Mouse (Mus musculus): ENCODE results near the gene Ccdc106. TPM values are rescaled to one million over a fixed set of nuclear protein-coding genes. Genes with fewer than 3 reads are reported as not detected.

Ccdc106 gene
- polyA plus RNA-seq, 1 experiment from 2014 or later = 17.0 TPM

DNA sequence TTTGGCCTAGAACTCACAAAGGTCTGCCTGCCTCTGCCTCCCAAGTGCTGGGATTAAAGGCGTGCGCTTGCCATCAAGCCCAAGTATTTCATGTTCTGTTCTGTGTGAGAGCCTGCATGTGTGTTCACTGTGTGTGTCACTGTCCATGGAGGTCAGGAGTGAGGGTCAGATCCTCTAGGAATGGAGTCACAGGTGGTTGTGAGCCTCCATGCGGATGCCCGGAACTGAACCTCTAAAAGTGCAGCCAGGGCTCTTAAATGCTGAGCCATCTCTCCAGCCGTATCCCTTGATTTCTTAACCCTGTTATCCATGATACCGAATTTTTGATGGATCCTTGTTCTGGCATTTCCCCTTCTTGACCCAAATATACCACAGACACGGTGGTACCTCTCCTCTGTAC, 16.7 kb downstream of the Ccdc106 start:
- no peak for ATAC-seq
- Histone ChIP-seq H3K9ac (no peak overlapping the region), H3K27ac (no peak overlapping the region), H3K4me1 (peaks cover 9% of the 10 kb centered on the region; the same call in 1 of the 2 replicates), H3K4me3 (no peak overlapping the region), H3K4me2 (0 out of 2 replicates have a peak overlapping the region, but pooled peaks have one; percentile 59), H3K27me3 (no peaks in the 10 kb centered on the region), H3K36me3 (ENCODE audit: poor library complexity, severe bottlenecking) (peaks cover 48% of the 10 kb centered on the region), H3K9me3 (replicated peaks) (no peaks in the 10 kb centered on the region)
- 91% methylated on average over 7 of the region's 7 CpGs for WGBS

DNA sequence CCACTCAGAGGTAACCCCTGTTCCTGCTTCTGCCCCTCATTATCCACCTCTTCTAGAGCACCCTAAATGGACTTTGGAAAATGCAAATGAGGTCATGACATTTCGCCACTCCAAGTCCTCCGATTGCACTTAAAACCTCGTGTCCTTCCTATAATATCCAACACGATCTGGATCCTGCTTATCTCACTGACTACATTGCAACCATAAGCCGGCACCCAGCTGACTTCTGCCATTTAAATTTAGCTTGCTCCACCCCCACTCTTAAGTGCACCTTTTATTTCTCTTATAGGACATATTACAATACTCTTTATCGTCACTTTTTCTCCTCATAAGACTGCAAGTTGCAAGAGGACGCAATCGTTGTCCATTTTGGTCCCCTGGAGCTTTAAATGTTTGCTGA, 17.1 kb downstream of the Ccdc106 start:
- Histone ChIP-seq H3K9ac (no peak overlapping the region), H3K4me2 (peak overlapping the region; percentile 59), H3K9me3 (replicated peaks) (no peaks in the 10 kb centered on the region), H3K27me3 (no peaks in the 10 kb centered on the region), H3K4me3 (peak overlapping the region; percentile 64), H3K27ac (peak overlapping the region; percentile 88), H3K4me1 (peaks cover 9% of the 10 kb centered on the region; the same call in 1 of the 2 replicates), H3K36me3 (ENCODE audit: poor library complexity, severe bottlenecking) (peaks cover 44% of the 10 kb centered on the region)
- WGBS = 89% methylated on average over 8 of the region's 8 CpGs
- ATAC-seq = no peak

DNA sequence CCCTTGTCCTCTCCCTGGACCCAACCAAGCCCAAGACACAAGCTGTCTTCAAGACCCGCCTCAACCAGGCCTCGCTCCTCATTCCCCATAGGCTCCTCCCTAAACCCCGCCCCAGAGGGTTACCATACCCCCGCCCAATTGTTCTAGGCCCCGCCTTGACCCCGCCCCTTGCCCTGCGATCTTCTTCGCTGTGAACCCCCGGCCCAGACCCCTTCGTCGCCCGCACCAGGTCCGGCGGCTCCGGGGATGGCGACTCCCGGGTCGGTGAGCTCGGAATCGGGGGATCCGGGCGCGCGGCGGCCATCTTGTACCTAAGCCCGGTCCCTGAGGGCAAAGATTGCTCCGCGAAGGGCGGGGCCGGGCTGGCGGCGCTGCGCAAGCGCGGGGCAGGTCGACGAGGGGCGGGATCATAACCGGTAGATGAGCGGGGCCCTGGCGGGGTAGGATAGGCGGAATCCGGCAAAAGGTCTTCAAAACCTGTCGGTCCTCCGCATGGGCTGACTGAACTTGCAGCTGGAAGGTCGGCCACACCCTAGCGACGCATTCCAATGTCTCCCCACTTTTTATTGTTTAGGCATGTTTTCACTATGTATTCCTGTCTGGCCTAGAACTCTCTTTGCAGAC, 17.9 kb downstream of the Ccdc106 start, which contains the start of gene Zfp784:
Zfp784 (minus strand) TSS at position 338 of the 624 bp plus-strand sequence.
- H3K4me1 ChIP-seq = peaks cover 9% of the 10 kb centered on the region; the same call in 1 of the 2 replicates
- whole genome bisulfite sequencing = under 1% methylated on average over 48 of the region's 48 CpGs
- no peaks in the 10 kb centered on the region for H3K9me3 ChIP-seq (replicated peaks)
- peak within 1 kb of the TSS; percentile 88 for H3K27ac ChIP-seq
- peak within 1 kb of the TSS; percentile 72 for H3K9ac ChIP-seq
- peaks cover 36% of the 10 kb centered on the region for H3K36me3 ChIP-seq (ENCODE audit: poor library complexity, severe bottlenecking)
- peak; percentile 97 for ATAC-seq
- peak within 1 kb of the TSS; percentile 64 for H3K4me3 ChIP-seq
- peak within 1 kb of the TSS; percentile 59 for H3K4me2 ChIP-seq
- H3K27me3 ChIP-seq = no peaks in the 10 kb centered on the region

DNA sequence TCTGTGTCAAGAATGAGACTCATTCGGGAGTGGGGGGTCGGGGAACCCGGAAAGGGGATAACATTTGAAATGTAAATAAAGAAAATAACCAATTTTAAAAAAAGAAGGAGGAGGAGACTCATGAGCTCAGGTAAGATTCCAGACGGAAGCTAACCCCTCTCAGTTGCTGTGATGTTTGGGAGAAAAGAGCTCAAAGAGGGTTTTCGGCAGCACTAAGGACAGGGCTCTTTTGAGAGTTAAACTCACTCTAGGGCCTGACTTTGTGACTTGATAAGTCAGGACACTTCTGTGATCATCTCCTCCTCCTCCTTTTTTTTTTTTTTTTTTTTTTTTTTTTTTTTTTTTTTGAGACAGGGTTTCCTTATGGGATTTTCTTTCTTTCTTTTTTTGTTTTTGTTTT, 18.6 kb downstream of the Ccdc106 start:
- H3K9me3 ChIP-seq (replicated peaks) = no peaks in the 10 kb centered on the region
- peak overlapping the region; percentile 64 for H3K4me3 ChIP-seq
- H3K27me3 ChIP-seq = no peaks in the 10 kb centered on the region
- H3K36me3 ChIP-seq (ENCODE audit: poor library complexity, severe bottlenecking) = peaks cover 29% of the 10 kb centered on the region
- ATAC-seq = no peak
- WGBS = 25% methylated on average over 5 of the region's 5 CpGs
- peak overlapping the region; percentile 59 for H3K4me2 ChIP-seq
- no peak overlapping the region for H3K9ac ChIP-seq
- peaks cover 9% of the 10 kb centered on the region; the same call in 1 of the 2 replicates for H3K4me1 ChIP-seq
- H3K27ac ChIP-seq = peak overlapping the region; percentile 88; the same call in 1 of the 2 replicates

DNA sequence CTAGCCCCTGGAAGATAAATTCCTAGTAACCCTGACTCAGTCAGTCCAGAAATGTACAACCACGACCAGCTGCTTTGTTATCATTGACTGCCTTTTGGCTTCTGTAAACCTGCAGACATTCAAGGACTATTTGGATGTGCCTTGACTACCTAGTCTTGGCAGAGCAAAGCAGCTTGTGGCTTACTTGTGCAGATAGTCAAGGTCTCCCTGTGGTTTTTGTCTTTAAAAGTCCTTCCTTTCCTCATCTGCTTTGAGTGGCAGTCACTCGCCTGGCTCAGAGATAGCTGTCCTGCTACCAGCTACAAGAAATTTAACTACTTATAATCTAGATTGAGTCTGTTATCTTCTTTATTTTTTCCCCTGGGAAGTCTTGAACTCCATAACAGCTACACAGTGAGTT, 24.6 kb downstream of the Ccdc106 start:
- Histone ChIP-seq H3K4me2 (no peak overlapping the region), H3K36me3 (ENCODE audit: poor library complexity, severe bottlenecking) (peaks cover 4% of the 10 kb centered on the region; the same call in 1 of the 2 replicates), H3K4me3 (no peak overlapping the region), H3K27ac (no peak overlapping the region), H3K9ac (no peak overlapping the region), H3K27me3 (no peaks in the 10 kb centered on the region), H3K4me1 (no peaks in the 10 kb centered on the region), H3K9me3 (replicated peaks) (no peaks in the 10 kb centered on the region)
- no peak for ATAC-seq
- 85% methylated on average over 2 of the region's 2 CpGs for WGBS

DNA sequence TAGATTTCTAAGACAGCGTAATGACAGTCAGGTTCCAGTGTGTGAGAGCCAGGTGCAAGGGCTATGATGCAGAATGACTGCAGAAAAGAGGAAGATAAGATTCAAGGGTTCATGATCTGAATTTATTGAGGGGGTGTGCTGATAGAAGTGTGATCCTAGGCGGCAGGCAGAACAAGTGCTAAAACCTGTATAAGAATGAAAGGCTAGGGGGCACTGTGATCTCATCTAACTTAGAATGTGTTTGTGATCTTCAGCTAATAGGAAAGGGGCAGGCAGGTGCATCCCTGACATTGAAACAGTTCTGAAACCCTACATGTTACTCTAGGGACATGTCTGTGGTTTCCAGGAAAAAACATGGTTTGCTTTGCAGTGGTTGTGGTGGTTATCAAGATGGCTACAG, 25.8 kb downstream of the Ccdc106 start:
- Histone ChIP-seq H3K9ac (no peak overlapping the region), H3K27ac (no peak overlapping the region), H3K36me3 (ENCODE audit: poor library complexity, severe bottlenecking) (peaks cover 3% of the 10 kb centered on the region; the same call in 1 of the 2 replicates), H3K4me2 (no peak overlapping the region), H3K27me3 (no peaks in the 10 kb centered on the region), H3K9me3 (replicated peaks) (no peaks in the 10 kb centered on the region), H3K4me3 (no peak overlapping the region), H3K4me1 (peaks cover 8% of the 10 kb centered on the region)
- 74% methylated on average over 2 of the region's 2 CpGs for WGBS
- ATAC-seq = no peak

DNA sequence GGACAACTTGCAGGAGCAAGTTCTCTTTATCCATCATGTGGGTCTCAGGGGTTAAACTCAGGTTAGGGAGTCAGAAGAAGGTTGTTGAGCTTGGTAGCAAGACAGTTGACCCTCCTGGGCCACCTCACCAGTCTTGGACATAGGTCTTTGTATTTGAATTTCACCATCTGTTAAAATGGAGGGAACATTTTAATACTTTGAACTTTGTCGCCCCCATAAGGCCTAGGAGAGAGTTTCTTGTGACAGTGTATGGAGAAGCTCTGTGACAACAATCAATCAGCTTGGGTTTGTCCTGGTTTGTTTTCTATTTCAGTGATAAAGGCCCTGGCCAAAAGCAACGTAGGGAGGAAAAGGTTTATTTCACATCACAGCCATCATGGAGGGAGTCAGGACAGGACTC, 27.0 kb downstream of the Ccdc106 start:
- no peak overlapping the region for H3K4me2 ChIP-seq
- no peak for ATAC-seq
- H3K27ac ChIP-seq = no peak overlapping the region
- H3K9me3 ChIP-seq (replicated peaks) = no peaks in the 10 kb centered on the region
- H3K27me3 ChIP-seq = peaks cover 4% of the 10 kb centered on the region; the same call in 1 of the 2 replicates
- WGBS = 40% methylated on average over 2 of the region's 2 CpGs
- peaks cover 14% of the 10 kb centered on the region for H3K4me1 ChIP-seq
- H3K36me3 ChIP-seq (ENCODE audit: poor library complexity, severe bottlenecking) = no peaks in the 10 kb centered on the region
- H3K9ac ChIP-seq = no peak overlapping the region
- no peak overlapping the region for H3K4me3 ChIP-seq

DNA sequence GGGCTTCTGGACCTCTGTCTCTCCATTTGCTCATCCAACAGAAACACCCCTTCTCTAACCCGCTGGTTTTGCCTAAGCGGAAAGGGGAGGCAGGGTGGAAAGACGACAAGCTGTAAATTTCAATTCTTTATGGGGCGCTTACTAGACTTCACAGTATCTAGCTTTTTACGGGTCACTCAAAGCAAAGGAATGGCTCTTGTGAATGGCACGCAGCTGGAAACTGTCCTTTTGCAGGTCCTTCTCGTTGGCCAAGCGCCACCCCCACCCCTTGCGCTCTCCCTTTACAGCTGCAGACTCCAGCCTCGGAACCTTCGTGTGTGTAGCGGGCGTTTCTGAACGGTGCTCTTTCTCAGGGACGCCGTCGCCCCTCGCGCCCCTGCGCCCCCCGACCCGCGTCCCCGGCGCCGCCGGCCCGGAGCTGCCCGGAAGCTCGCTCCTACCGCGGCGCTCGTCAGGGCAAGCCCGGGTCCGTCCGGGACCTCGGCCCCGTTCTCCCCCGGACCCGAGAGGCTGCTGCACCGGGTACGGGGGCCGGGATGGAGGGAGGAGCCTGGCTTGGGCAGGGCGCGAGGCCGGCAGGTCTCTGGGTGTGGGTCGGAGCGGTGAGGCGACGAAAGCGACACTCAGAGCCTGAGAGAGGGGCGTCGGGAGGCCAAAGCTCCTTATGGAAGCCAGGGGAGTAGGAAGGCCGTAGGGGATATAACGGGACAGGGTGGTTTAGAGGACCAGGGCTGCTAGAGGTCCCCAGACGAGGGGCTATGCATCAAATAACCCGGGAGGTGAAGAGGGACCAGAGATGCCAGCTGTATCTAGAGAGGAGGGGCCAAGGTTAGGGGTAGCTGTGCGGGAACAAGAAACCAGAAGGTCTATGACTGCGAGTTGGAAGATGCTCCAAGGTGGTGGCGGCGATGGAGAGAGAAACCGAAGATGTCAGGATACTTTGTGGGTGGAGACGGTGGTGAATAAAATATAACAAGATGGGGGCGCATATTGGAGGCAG, 31.1 kb downstream of the Ccdc106 start, which contains the start of gene Zfp580:
Zfp580 (plus strand) TSS at position 346 of the 1,000 bp plus-strand sequence.
- H3K9ac ChIP-seq = peak within 1 kb of the TSS; percentile 85
- H3K27me3 ChIP-seq = peaks cover 46% of the 10 kb centered on the region
- no peaks in the 10 kb centered on the region for H3K36me3 ChIP-seq (ENCODE audit: poor library complexity, severe bottlenecking)
- peak within 1 kb of the TSS; percentile 77 for H3K27ac ChIP-seq
- peak; percentile 84 for ATAC-seq
- H3K4me3 ChIP-seq = peak within 1 kb of the TSS; percentile 82
- peaks cover 40% of the 10 kb centered on the region for H3K4me1 ChIP-seq
- H3K9me3 ChIP-seq (replicated peaks) = no peaks in the 10 kb centered on the region
- peak within 1 kb of the TSS; percentile 90 for H3K4me2 ChIP-seq
- under 1% methylated on average over 64 of the region's 65 CpGs for WGBS

DNA sequence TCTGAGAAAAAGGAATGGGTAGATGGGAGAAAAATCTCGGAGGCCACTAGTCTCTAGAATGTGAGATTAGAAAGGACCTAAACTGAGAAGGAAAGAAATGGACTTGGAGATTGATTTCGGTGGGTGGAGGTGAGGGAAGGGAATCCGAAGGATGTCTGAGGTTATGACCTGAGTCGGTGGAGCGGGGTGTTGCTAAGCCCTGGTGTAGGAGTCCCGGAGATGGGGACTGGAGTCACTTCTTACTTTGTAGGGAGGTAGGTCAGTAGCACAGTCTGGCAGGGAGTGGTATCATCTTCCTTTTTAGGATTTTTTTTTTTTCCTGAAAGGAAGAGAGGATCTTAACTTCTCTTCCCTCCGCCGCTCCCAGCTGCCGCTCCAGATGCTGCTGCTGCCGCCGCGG, 32.1 kb downstream of the Ccdc106 start:
- no peaks in the 10 kb centered on the region for H3K9me3 ChIP-seq (replicated peaks)
- peaks cover 49% of the 10 kb centered on the region for H3K4me1 ChIP-seq
- H3K4me2 ChIP-seq = peak overlapping the region; percentile 90
- peaks cover 56% of the 10 kb centered on the region for H3K27me3 ChIP-seq
- H3K4me3 ChIP-seq = peak overlapping the region; percentile 82
- peak overlapping the region; percentile 85 for H3K9ac ChIP-seq
- WGBS = 3% methylated on average over 7 of the region's 12 CpGs
- H3K36me3 ChIP-seq (ENCODE audit: poor library complexity, severe bottlenecking) = no peaks in the 10 kb centered on the region
- H3K27ac ChIP-seq = peak overlapping the region; percentile 77; the same call in 1 of the 2 replicates
- ATAC-seq = no peak

DNA sequence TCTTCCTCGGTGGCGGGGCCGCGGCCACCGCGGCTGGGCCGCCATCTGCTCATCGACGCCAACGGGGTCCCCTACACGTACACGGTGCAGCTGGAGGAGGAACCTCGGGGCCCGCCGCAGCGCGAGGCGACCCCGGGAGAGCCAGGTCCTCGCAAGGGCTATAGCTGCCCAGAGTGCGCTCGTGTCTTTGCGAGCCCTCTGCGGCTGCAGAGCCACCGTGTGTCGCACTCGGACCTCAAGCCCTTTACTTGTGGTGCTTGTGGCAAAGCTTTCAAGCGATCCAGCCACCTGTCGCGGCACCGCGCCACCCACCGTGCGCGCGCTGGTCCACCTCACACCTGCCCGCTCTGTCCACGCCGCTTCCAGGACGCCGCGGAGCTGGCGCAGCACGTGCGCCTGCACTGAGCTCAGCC, 32.6 kb downstream of the Ccdc106 start:
- H3K4me2 ChIP-seq = peak overlapping the region; percentile 90
- H3K27ac ChIP-seq = no peak overlapping the region
- peak overlapping the region; percentile 85 for H3K9ac ChIP-seq
- H3K4me1 ChIP-seq = peaks cover 54% of the 10 kb centered on the region
- peaks cover 61% of the 10 kb centered on the region for H3K27me3 ChIP-seq
- WGBS = 4% methylated on average over 45 of the region's 45 CpGs
- no peak for ATAC-seq
- H3K36me3 ChIP-seq (ENCODE audit: poor library complexity, severe bottlenecking) = no peaks in the 10 kb centered on the region
- H3K9me3 ChIP-seq (replicated peaks) = no peaks in the 10 kb centered on the region
- peak overlapping the region; percentile 82 for H3K4me3 ChIP-seq

DNA sequence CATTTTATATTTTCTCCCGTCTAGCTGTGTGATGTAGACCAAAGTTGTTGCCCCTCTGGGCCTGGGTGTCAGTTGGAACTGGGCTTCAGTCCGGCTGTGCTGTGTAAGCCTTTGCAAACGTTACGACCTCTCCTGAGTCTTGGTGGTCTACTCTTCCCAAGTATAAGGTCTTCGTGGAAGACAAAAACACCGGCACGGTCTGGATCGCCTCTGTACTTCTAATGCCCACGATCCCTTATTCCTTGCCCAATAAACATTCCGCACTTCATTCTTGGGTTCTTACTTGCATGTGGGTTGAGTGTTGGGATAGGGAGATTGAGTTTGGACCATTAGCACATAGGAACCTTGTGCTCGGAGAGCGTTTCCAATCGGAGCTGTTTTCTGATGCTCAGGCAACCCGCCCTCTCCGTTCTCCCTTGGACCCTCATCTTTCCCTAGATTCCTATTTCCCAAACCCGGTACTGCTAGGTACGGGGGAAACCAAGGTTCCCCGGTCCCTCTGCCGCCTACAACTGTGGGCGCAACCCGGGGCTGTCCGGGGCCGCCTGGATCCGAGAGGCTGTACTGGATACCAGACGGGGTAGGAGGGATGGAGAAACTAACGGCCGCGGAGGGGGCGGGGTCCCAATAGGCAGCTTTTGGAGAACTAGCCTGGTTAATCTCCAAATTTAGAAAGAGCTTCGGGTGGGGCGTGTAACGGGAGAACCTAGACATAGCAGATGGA, 33.3 kb downstream of the Ccdc106 start:
- Histone ChIP-seq H3K9me3 (replicated peaks) (no peaks in the 10 kb centered on the region), H3K36me3 (ENCODE audit: poor library complexity, severe bottlenecking) (no peaks in the 10 kb centered on the region), H3K4me1 (peaks cover 54% of the 10 kb centered on the region), H3K4me3 (peak overlapping the region; percentile 82), H3K9ac (peak overlapping the region; percentile 85), H3K4me2 (peak overlapping the region; percentile 90), H3K27ac (no peak overlapping the region), H3K27me3 (peaks cover 67% of the 10 kb centered on the region)
- 7% methylated on average over 32 of the region's 32 CpGs for whole genome bisulfite sequencing
- no peak for ATAC-seq

Data from forebrain, embryonic 13.5 days (tissue).